Mouse (Mus musculus) regulatory T cell (primary cell): ENCODE results near the gene Ttl.

Experiments
- in situ Hi-C: fragments of 300-600 bp; cut with MboI, MseI; formaldehyde crosslinking; loops from one replicate; pipeline ENCODE4 v1.15.1; 2025; ENCODE audit warnings: high pct_unique_total_duplicates

The Ttl gene

DNA sequence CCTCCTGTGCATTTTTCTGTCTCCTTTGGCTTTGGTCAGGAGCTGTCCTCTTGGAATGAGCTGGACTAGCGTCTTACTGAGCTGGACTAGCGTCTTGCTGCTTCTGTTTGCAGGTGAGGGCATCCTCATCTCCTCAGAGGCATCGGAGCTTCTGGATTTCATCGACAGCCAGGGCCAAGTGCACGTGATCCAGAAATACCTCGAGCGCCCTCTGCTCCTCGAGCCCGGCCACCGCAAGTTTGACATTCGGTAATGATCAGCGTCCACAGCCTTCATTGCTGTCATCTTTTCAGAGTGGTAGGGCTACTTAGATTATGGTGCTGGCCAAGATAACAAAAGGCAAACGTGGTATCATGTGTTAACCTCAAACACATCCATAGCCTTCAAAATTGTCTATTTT lies 15.4 kb downstream of the Ttl start:
- in situ Hi-C loops = no loop called here

DNA sequence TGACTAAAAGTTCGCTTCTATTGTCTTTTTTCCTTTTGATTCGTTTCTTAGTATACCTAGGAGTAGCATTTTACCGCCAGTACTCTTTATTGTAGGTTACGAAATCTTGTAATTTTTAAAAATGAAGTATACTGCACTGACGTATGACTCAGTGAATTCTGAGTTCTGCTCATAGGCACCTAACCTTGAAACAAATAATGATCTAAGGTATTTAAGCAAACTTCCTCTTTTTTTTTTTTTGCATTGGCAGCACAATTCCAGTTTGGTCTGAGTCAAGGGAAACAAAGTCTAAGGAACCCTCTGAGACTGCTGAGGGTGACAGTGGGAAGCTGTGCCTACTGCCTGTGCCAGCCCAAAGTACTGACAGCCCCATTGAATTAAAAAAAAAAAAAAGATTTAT lies 17.8 kb downstream of the Ttl start:
- in situ Hi-C loops = no loop called here

DNA sequence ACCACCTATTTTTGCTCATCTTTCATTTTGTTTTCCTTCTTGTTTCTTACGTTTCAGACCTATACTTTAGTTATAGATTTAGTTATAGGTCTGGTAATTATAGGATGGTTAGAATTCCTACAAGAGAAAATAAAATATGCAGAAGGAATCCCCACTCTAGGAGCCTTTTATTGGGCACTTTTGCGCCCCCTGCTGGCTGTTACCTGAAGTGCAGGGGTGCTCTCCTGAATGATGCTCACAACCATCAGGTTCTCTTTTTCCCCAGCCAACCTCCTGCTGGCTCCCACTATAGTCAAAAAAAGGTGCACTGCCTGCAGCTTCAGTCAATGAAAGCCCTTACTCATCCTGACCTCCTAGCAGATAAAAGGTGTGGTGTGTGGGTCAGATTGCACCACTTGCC lies 19.2 kb downstream of the Ttl start:
- in situ Hi-C loops = no loop called here

GRCm38 (mm10) chr2:129087520-129087919 lies 21.8 kb downstream of the Ttl start:
- in situ Hi-C loops = no loop called here

DNA sequence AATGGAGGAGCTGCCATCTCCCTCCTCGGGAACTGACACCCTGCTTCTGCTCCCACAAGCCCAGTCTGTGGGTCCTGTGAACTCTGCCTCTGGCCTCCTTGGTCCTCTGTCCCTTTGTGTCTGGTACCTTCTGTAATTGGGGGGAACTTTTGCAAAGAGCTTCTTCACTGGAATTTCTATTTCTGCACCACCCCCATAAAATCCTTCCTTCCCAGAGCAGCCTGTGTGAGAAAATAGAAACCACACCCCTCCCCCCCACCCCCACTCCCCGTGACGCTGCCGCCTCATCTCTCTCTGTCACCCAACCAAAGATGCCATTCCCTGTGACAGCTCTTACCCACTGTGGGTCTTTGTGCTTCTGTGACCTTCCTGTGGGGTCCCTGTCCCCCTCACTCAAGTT lies 24.6 kb downstream of the Ttl start:
- in situ Hi-C loops = no loop called here

- in situ Hi-C loops = no loop called here
These were observed 27.1 kb downstream of the Ttl start for GRCm38 (mm10) chr2:129092810-129093209.

GRCm38 (mm10) chr2:129093926-129094724 lies 28.4 kb downstream of the Ttl start:
- in situ Hi-C loops = no loop called here

GRCm38 (mm10) chr2:129100784-129101310 lies 35.1 kb downstream of the Ttl start, which contains the start of gene Polr1b:
TSS of gene Polr1b (plus strand) at chr2:129100995.
- in situ Hi-C loops = loop anchor here (10.0 to 25.0 kb wide), 2 partner anchors 416 to 1289 kb away; partner anchors contain the start of gene Anapc1

- in situ Hi-C loops = loop anchor here (25.0 kb wide), 1 partner anchor 1301 kb away; no protein-coding TSS in a partner anchor
These were observed 47.2 kb downstream of the Ttl start for GRCm38 (mm10) chr2:129112924-129113323.

GRCm38 (mm10) chr2:129115706-129116367 lies 50.1 kb downstream of the Ttl start:
- in situ Hi-C loops = loop anchor here (25.0 kb wide), 1 partner anchor 1304 kb away; no protein-coding TSS in a partner anchor

- in situ Hi-C loops = loop anchor here (25.0 kb wide), 1 partner anchor 1304 kb away; no protein-coding TSS in a partner anchor
These were observed 50.6 kb downstream of the Ttl start for GRCm38 (mm10) chr2:129116368-129116739.

DNA sequence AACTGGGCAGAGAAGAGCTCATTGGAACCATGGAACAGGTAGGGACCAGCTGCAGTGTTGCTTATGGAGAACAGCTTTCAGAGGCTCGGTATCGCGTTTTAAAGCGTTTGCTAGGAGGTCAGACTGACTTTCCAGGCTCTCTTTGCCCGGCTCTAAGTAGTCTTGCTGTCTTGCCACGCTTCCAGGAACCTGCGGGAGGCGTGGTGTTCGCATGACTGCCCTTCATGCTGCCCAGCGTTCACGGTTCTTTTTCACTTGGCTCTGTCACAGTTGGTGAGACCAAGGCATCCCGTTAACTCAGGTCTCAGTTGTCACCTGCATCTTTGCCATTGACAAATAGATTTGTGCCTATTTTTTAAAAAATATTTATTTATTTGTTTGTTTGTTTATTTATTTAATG lies 52.3 kb downstream of the Ttl start:
- in situ Hi-C loops = loop anchor here (25.0 kb wide), 1 partner anchor 1306 kb away; no protein-coding TSS in a partner anchor

GRCm38 (mm10) chr2:129121986-129122385 lies 56.2 kb downstream of the Ttl start:
- in situ Hi-C loops = loop anchor here (25.0 kb wide), 1 partner anchor 1310 kb away; no protein-coding TSS in a partner anchor

GRCm38 (mm10) chr2:129129412-129129929 lies 63.7 kb downstream of the Ttl start, which contains the start of gene Chchd5:
TSS of gene Chchd5 (plus strand) at chr2:129129700.
- in situ Hi-C loops = no loop called here

DNA sequence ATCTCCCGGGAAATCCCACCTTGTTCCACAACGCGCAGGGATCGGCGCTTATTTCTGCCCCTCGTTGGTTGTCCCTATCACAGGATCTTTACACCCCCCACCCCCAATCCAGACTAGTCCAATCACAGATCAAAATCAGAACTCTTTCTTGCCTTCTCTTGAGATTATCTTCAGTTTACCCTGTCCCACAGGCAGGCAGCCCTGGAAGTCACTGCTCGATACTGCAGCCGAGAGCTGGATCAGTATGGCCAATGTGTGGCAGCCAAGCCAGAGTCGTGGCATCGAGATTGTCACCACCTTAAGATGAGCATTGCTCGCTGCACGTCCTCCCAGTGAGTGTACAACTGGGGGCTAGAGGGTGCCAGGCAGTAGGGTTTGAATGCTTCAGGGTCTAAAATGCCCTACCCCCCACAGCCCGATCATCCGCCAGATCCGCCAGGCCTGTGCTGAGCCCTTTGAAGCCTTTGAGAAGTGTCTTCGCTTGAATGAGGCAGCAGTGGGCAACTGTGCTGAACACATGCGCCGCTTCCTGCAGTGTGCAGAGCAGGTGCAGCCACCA lies 64.3 kb downstream of the Ttl start:
- in situ Hi-C loops = loop anchor here (5.0 kb wide), 1 partner anchor 72 kb away; no protein-coding TSS in a partner anchor

DNA sequence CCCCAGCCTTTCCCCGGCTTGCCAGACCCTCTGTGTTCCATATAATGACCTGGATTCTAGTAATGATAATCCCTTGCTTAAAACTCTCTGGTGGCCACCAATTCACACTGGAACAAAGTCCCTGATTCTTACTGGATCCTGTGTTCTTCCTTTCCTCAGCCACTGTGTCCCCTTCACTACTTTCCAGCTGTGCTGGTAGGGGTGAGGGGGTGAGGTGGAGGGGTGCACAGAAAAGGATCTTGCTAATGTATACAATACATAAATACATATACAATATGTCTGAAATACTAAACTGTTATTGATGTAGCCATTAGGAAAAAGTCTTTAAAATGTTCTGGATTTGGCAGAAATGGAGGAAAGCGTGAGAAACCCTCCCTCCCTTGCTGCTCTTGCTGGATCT lies 65.0 kb downstream of the Ttl start:
- in situ Hi-C loops = loop anchor here (5.0 kb wide), 1 partner anchor 72 kb away; no protein-coding TSS in a partner anchor

GRCm38 (mm10) chr2:129132231-129132630 lies 66.5 kb downstream of the Ttl start:
- in situ Hi-C loops = loop anchor here (5.0 kb wide), 1 partner anchor 70 kb away; no protein-coding TSS in a partner anchor

DNA sequence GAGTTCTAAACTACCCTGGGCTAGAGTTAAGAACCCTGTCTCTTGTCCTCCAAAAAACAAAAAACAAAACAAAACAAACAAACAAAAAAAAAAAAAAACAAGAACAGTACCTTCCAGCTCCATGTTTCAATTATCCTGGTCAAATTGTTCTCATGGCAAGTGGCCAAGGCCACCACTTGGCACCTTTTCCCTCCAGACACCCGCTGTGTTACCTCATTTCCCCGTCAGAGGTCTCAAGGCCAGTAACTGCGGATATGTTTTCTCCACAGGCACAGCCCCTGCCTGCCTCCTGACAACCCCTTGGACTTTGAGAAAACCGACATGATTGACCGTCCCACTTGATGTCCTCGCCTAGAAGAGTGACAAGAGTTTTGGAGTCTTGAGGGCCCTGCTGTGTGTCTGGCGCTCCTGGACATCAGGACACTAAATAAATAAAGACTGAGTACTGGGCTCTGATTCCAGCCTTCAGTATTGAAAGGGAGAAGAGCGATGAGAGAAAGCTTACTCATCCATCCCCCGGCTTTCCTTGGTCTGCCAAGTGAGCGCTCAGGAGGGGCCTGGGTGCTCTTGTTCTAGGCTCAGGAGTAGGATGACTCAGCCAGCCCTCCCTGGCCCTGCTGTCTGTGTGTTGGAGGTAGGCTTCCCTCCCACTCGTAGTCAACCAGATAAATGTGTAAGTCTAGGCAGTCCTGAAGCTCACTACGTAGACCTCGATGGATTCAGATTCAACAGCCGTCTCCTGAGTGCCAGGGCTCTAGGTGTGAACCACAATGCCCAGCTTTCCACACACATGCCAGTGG lies 67.5 kb downstream of the Ttl start:
- in situ Hi-C loops = loop anchor here (5.0 kb wide), 1 partner anchor 69 kb away; no protein-coding TSS in a partner anchor

- in situ Hi-C loops = loop anchor here (10.0 kb wide), 1 partner anchor 325 kb away; no protein-coding TSS in a partner anchor
These were observed 74.2 kb downstream of the Ttl start for GRCm38 (mm10) chr2:129139906-129140305.
